Mouse (Mus musculus) MEL (cell line): ENCODE results near the gene Dirc2. TPM values are rescaled to one million over a fixed set of nuclear protein-coding genes. Genes with fewer than 3 reads are reported as not detected.

ENCODE experiments used
- DNase-seq: peaks from one replicate; pipeline ENCODE4 v3.0.0; 2011; ENCODE audit warnings: low read depth, low spot score
- H3K27ac ChIP-seq: 2 replicates; pipeline ENCODE4 v1.5.1; 2012; ENCODE audit warnings: low read depth, mild to moderate bottlenecking, control low read depth, low read length, moderate library complexity; ENCODE audit not compliant: control insufficient read depth
- H3K27me3 ChIP-seq, 2 experiments: fragments of 150-350 bp in 1 of 2; sonication (generic) in 1 of 2; 2 replicates each; pipeline ENCODE4 v1.6.1; 2012; ENCODE audit warnings: low read length in 2 of 2, mild to moderate bottlenecking in 2 of 2, improper control_type of control experiment in 1 of 2, moderate library complexity in 1 of 2; ENCODE audit not compliant: insufficient read depth in 2 of 2, control insufficient read depth in 1 of 2
- H3K36me3 ChIP-seq, 2 experiments: 2 replicates each; pipeline ENCODE4 v1.6.1; 2012 to 2014; ENCODE audit warnings: low read length in 2 of 2, improper control_type of control experiment in 1 of 2, inconsistent platforms in 1 of 2, mild to moderate bottlenecking in 1 of 2; ENCODE audit not compliant: insufficient read depth in 2 of 2, control insufficient read depth in 1 of 2
- H3K4me1 ChIP-seq, 2 experiments: fragments of 150-350 bp in 1 of 2; sonication (generic) in 1 of 2; 2 replicates each; pipeline ENCODE4 v1.6.1; 2012; ENCODE audit warnings: low read length in 2 of 2, improper control_type of control experiment in 1 of 2, mild to moderate bottlenecking in 1 of 2; ENCODE audit not compliant: insufficient read depth in 2 of 2, control insufficient read depth in 1 of 2
- H3K4me3 ChIP-seq, 2 experiments: fragments of 150-350 bp in 1 of 2; sonication (generic) in 1 of 2; 2 replicates each; pipeline ENCODE4 v1.5.1; 2012; ENCODE audit warnings: low read depth in 2 of 2, low read length in 2 of 2, mild to moderate bottlenecking in 2 of 2, moderate library complexity in 2 of 2, control low read depth in 1 of 2, improper control_type of control experiment in 1 of 2; ENCODE audit not compliant: control insufficient read depth in 1 of 2, insufficient read depth in 1 of 2
- H3K79me2 ChIP-seq: 2 replicates; pipeline ENCODE4 v1.6.1; 2012; ENCODE audit warnings: mild to moderate bottlenecking, low read length, moderate library complexity; ENCODE audit not compliant: control insufficient read depth, poor library complexity, insufficient read depth
- H3K9ac ChIP-seq: 2 replicates; pipeline ENCODE4 v1.6.1; 2012; ENCODE audit warnings: low read depth, mild to moderate bottlenecking, control low read depth, low read length, moderate library complexity; ENCODE audit not compliant: control insufficient read depth, poor library complexity, severe bottlenecking
- H3K9me3 ChIP-seq: fragments of 150-350 bp; sonication (generic); replicated peaks from 2 replicates; pipeline ENCODE4 v1.6.1; 2012; ENCODE audit warnings: mild to moderate bottlenecking, low read length, improper control_type of control experiment, moderate library complexity; ENCODE audit not compliant: insufficient read depth
- BHLHE40 ChIP-seq: IDR thresholded peaks from 2 replicates; pipeline ENCODE4 v1.6.1; 2012; ENCODE audit warnings: low read depth, mild to moderate bottlenecking, inconsistent platforms, low read length, improper control_type of control experiment, borderline replicate concordance
- CHD1 ChIP-seq: IDR thresholded peaks from 2 replicates; pipeline ENCODE4 v1.6.1; 2012; ENCODE audit warnings: low read depth, mild to moderate bottlenecking, inconsistent platforms, low read length, improper control_type of control experiment
- E2F4 ChIP-seq: IDR thresholded peaks from 2 replicates; pipeline ENCODE4 v1.6.1; 2011; ENCODE audit warnings: low read depth, low read length, improper control_type of control experiment, borderline replicate concordance
- GABPA ChIP-seq: IDR thresholded peaks from 2 replicates; pipeline ENCODE4 v1.6.1; 2012; ENCODE audit warnings: low read depth, mild to moderate bottlenecking, inconsistent platforms, low read length, improper control_type of control experiment, moderate library complexity
- GATA1 ChIP-seq: IDR thresholded peaks from 2 replicates; pipeline ENCODE4 v1.6.1; 2011; ENCODE audit warnings: low read depth, low read length, improper control_type of control experiment
- KAT2A ChIP-seq: conservative IDR thresholded peaks from 2 replicates; pipeline ENCODE4 v1.6.1; 2012; ENCODE audit warnings: low read depth, low read length, improper control_type of control experiment, inconsistent platforms
- MAFK ChIP-seq: IDR thresholded peaks from 2 replicates; pipeline ENCODE4 v1.6.1; 2011; ENCODE audit warnings: low read depth, mild to moderate bottlenecking, low read length, improper control_type of control experiment, borderline replicate concordance
- MAX ChIP-seq: IDR thresholded peaks from 2 replicates; pipeline ENCODE4 v1.6.1; 2011; ENCODE audit warnings: low read length, improper control_type of control experiment
- MAZ ChIP-seq: IDR thresholded peaks from 2 replicates; pipeline ENCODE4 v1.6.1; 2012; ENCODE audit warnings: low read depth, mild to moderate bottlenecking, inconsistent platforms, low read length, improper control_type of control experiment
- MYB ChIP-seq: IDR thresholded peaks from 2 replicates; pipeline ENCODE4 v1.6.1; 2011; ENCODE audit warnings: mild to moderate bottlenecking, low read depth, low read length, improper control_type of control experiment
- NRF1 ChIP-seq: IDR thresholded peaks from 2 replicates; pipeline ENCODE4 v1.6.1; 2014; ENCODE audit warnings: low read depth, mild to moderate bottlenecking, inconsistent platforms, low read length, improper control_type of control experiment, moderate library complexity; ENCODE audit not compliant: poor library complexity, insufficient read depth, severe bottlenecking
- RCOR1 ChIP-seq: IDR thresholded peaks from 2 replicates; pipeline ENCODE4 v1.6.1; 2012; ENCODE audit warnings: low read depth, mild to moderate bottlenecking, inconsistent platforms, low read length, improper control_type of control experiment
- TCF12 ChIP-seq: IDR thresholded peaks from 2 replicates; pipeline ENCODE4 v1.6.1; 2014; ENCODE audit warnings: low read depth, mild to moderate bottlenecking, inconsistent platforms, low read length, improper control_type of control experiment, moderate library complexity
- UBTF ChIP-seq: IDR thresholded peaks from 2 replicates; pipeline ENCODE4 v1.6.1; 2012; ENCODE audit warnings: low read depth, mild to moderate bottlenecking, inconsistent platforms, low read length, improper control_type of control experiment, moderate library complexity, borderline replicate concordance; ENCODE audit not compliant: insufficient read depth
- ZC3H11A ChIP-seq: IDR thresholded peaks from 2 replicates; pipeline ENCODE4 v1.6.1; 2012; ENCODE audit warnings: low read depth, mild to moderate bottlenecking, inconsistent platforms, low read length, improper control_type of control experiment
- ZKSCAN1 ChIP-seq: IDR thresholded peaks from 2 replicates; pipeline ENCODE4 v1.6.1; 2012; ENCODE audit warnings: low read depth, mild to moderate bottlenecking, inconsistent platforms, low read length, improper control_type of control experiment, moderate library complexity
- ZNF384 ChIP-seq: IDR thresholded peaks from 2 replicates; pipeline ENCODE4 v1.6.1; 2012; ENCODE audit warnings: low read depth, mild to moderate bottlenecking, inconsistent platforms, low read length, improper control_type of control experiment
- polyA plus RNA-seq, 2 experiments: library from polyadenylated mRNA; stranded (reverse) in 1 of 2; unstranded in 1 of 2; fragments of >175 nt in 1 of 2; fragments of >200 nt in 1 of 2; gene quantifications; 2 replicates each; pipeline versions ENCODE4 v1.2.1 to v1.2.4; 2012; ENCODE audit warnings: low replicate concordance in 2 of 2, low read depth in 1 of 2; ENCODE audit not compliant: insufficient read length in 2 of 2, insufficient read depth in 1 of 2, missing spikeins in 1 of 2
- total RNA-seq: library from RNA; depleted of rRNA; stranded (reverse); fragments of 300-350 nt; gene quantifications from 2 replicates; pipeline ENCODE4 v1.2.3, GENCODE M21; 2012

Dirc2 gene
- total and polyA plus RNA-seq, 3 experiments, result 1.6 to 4.1 TPM; not detected in 1

DNA sequence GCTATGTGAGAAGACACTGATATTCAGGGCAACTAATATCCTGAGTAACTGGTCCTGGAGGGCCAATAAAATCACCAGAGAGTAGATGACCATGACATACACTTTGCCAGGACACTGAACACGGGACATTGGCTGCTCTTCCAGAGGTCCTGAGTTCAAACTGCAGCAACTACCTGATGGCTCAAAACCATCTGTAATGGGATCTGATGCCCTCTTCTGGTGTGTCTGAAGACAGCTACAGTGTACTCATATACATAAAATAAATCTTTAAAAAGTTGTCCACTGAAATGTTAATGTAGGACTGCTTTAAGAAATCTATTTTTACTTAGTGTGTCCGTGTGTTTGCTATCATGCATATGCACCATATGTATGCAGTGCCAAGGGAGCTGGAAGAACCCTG is 42.6 kb downstream of the Dirc2 start:
- no peak for TF ChIP-seq MAFK
- no peak for TF ChIP-seq BHLHE40
- no peak for TF ChIP-seq MAZ
- no peak for TF ChIP-seq ZKSCAN1
- TF ChIP-seq CHD1, result no peak
- no peak for TF ChIP-seq KAT2A
- TF ChIP-seq GABPA, result no peak
- no peak for TF ChIP-seq MAX
- TF ChIP-seq E2F4, result no peak
- TF ChIP-seq NRF1, result no peak
- no peak for TF ChIP-seq TCF12
- no peak for TF ChIP-seq ZC3H11A
- TF ChIP-seq UBTF, result no peak
- no peak overlapping the region for H3K9ac ChIP-seq
- H3K9me3 ChIP-seq, result no peaks in the 10 kb centered on the region
- no peaks in the 10 kb centered on the region for H3K36me3 ChIP-seq
- H3K79me2 ChIP-seq, result no peaks in the 10 kb centered on the region
- no peaks in the 10 kb centered on the region for H3K27me3 ChIP-seq
- H3K4me1 ChIP-seq, result no peaks in the 10 kb centered on the region
- no peak overlapping the region for H3K27ac ChIP-seq
- no peak for DNase-seq
- H3K4me3 ChIP-seq, result no peak overlapping the region

GRCm38 (mm10) chr16:35724561-35724960 is 44.6 kb downstream of the Dirc2 start:
- Histone ChIP-seq H3K27me3 (no peaks in the 10 kb centered on the region), H3K9me3 (no peaks in the 10 kb centered on the region), H3K79me2 (no peaks in the 10 kb centered on the region), H3K27ac (no peak overlapping the region), H3K4me1 (no peaks in the 10 kb centered on the region), H3K4me3 (no peak overlapping the region)
- no peak for TF ChIP-seq CHD1
- TF ChIP-seq, all 39 proteins: peak for 0
- Histone ChIP-seq H3K36me3 (no peaks in the 10 kb centered on the region), H3K9ac (no peak overlapping the region)
- DNase-seq, result no peak

DNA sequence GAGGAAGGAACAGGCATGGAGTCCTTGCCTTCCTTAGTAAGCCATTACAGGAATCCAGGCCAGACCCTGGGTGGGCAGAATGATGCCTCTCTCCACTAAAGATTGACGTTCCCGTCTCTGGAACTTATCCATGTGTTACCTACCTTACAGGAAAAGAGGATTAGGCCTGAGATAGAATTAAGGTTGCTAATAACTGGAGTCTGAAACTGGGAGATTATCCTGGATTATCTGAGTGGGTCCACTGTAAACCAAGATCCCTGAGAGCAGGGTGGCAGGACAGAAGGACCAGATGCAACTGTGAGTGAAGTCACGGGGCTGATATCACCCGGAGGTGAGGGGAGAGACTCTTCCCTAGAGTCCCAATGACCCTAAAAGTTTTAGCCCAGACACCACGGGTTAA is 51.4 kb downstream of the Dirc2 start:
- Histone ChIP-seq H3K79me2 (no peaks in the 10 kb centered on the region), H3K4me3 (no peak overlapping the region), H3K4me1 (no peaks in the 10 kb centered on the region), H3K27me3 (no peaks in the 10 kb centered on the region), H3K9me3 (no peaks in the 10 kb centered on the region), H3K9ac (no peak overlapping the region), H3K36me3 (no peaks in the 10 kb centered on the region), H3K27ac (no peak overlapping the region)
- no peak for DNase-seq
- TF ChIP-seq MYB, result no peak
- no peak for TF ChIP-seq E2F4
- TF ChIP-seq ZNF384, result no peak
- no peak for TF ChIP-seq GATA1
- no peak for TF ChIP-seq RCOR1
